Mouse (Mus musculus): ENCODE data around the gene Tppp3. TPM values are rescaled to one million over a fixed set of nuclear protein-coding genes. Genes with fewer than 3 reads are reported as not detected.

Gene Tppp3
- total RNA-seq, 2 experiments from 2014 or later = 88.4 to 89.4 TPM

GRCm38 (mm10) chr8:105468002-105468720, 3.2 kb downstream of the Tppp3 start:
- DNase-seq (ENCODE audit: low spot score in 2 of 2) = no peak

GRCm38 (mm10) chr8:105467396-105467985, 3.8 kb downstream of the Tppp3 start:
- DNase-seq (ENCODE audit: low spot score in 2 of 2) = no peak

DNA sequence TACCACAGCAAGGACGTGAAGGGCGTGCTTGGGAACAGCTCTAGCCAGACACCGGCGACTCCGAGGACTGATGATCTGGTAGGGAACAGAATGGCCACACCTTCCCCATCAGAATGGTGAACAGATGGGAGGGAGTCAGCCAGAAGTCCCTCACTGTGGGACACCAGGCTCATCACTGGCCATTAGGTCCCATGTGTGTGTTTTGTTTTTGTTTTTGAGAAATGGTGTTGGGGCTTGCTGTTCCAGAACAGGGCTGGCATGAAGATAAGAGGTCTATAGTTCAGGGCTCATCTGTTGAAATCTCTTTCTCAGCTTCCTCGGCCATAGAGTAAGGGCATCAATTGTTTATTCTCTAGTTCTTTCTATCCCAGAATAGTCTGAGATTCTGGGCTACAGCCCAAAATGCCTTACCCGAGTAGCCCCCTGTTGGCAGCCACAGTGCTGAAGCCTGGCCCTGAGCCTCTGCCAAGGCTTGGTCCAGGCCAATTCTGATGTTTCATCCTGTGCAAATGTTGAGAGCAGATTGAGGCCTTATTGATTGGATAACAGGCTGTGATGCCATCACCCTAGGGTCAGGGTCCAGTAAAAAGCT, 4.5 kb downstream of the Tppp3 start:
- DNase-seq (ENCODE audit: low spot score in 2 of 2) = no peak

GRCm38 (mm10) chr8:105466246-105466645, 5.1 kb downstream of the Tppp3 start:
- DNase-seq (ENCODE audit: low spot score in 2 of 2) = no peak

- no peak for DNase-seq (ENCODE audit: low spot score in 2 of 2)
These were observed 6.7 kb downstream of the Tppp3 start for GRCm38 (mm10) chr8:105464595-105464994.

- no peak for DNase-seq (ENCODE audit: low spot score in 2 of 2)
These were observed 10.1 kb downstream of the Tppp3 start for GRCm38 (mm10) chr8:105461085-105461803.

DNA sequence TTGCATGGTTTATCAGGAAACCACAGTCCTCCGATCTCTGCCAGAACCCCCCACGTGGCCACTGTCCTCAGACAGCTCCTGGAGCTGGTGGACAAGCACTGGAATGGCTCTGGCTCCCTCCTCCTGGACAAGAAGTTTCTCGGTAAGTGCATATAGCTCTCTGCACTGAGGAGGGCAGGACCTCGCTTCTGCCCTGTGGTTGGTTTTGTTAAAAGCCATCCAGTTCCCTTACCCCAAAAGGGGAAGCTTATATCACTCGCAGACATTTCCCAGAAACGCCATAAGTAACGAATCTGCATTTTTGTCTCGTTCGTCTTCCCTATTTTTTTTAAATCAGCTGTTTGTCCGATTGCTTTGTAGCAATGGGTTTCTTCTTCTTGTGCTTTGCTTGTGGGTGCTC, 16.1 kb downstream of the Tppp3 start:
- DNase-seq (ENCODE audit: low spot score in 2 of 2) = no peak

GRCm38 (mm10) chr8:105454088-105454487, 17.2 kb downstream of the Tppp3 start:
- no peak for DNase-seq (ENCODE audit: low spot score in 2 of 2)

- no peak for DNase-seq (ENCODE audit: low spot score in 2 of 2)
These were observed 18.0 kb downstream of the Tppp3 start for GRCm38 (mm10) chr8:105453296-105453695.

DNA sequence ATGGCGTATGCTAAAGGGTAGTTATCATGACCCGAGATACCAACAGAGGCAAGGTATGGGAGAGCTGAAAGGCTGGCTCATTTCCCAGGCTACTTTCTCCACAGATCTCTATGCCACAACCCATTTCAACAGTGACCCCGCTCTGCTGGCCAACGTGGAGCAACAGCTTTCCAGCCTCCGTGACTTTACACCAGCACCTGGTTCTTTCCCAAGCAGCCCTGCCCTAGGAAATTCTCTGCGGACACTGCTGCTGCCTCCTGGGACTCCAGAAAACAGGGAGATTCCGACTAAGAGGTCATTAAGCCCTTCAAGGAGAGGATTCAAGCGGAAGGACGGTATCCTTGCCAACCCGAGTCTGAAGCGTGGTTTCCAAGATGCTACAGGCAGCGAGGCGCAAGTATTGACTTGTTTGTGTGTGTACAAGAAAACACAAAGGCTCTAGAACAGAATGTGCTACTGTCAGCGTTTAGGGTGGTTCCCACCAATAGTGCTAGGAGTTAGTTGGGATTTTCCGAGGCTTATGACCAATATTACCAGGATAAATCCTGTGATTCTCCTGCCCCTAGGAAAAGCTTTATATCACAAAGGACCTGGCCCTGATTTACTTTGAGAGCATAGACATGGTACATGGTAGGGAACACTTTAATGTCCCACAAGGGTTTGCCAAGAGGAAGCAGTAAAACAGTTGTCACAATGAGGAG, 19.3 kb downstream of the Tppp3 start:
- no peak for DNase-seq (ENCODE audit: low spot score in 2 of 2)

DNA sequence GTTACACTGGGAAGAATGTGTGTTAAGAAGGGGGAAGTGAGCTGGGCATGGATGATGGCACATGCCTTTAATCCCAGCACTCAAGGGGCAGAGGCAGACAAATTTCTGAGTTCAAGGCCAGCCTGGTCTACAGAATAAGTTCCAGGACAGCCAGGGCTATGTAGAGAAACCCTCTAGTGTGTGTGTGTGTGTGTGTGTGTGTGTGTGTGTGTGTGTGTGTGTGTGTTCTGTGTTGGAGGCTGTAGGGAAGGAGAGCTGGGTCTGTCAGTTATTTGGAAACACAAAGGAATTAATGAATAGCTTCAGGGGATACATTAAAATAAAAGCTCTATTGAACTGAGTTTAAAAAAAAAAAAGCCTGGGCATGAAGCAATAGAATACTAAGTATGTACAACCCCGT, 20.3 kb downstream of the Tppp3 start:
- no peak for DNase-seq (ENCODE audit: low spot score in 2 of 2)

DNA sequence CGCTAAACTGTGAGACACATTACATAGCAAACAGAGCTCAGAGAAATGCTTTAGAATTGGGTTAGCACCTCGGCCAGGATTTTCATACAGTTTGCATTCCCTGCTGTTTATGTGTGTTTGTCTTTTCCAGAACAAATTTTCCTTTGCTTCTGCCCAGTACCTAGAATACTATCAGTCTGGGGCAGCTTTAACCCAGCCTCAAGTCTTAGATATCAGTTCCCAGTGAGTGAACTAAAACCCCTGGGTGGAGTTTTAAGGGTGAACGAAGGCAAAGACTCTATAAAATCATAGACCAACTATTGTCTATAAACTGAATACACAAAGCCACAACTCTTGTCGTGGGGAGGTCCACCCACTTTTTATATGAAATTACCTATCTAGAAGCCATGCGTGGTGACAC, 22.7 kb downstream of the Tppp3 start:
- no peak for DNase-seq (ENCODE audit: low spot score in 2 of 2)

- no peak for DNase-seq (ENCODE audit: low spot score in 2 of 2)
These were observed 23.1 kb downstream of the Tppp3 start for GRCm38 (mm10) chr8:105448188-105448587.

DNA sequence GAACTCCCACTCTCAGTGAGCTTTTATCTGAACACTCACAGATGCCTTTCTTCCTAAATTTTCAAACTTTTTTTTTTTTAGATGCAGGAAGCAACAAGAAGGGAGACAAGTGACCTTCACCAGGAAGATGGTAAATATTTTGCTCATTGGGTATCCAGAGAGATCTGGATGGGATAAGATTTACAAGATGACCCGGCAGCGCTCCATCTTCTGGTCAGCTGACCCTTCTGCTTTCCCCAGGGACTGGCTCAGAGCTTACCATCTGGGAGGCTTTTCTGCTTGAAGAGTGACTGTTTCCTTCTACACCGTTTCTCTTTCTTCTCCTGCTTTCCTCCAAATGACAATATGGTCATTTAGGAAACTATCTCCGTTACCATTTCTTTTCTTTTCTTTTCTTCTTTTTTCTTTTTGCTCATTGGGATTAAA, 25.2 kb downstream of the Tppp3 start:
- DNase-seq (ENCODE audit: low spot score in 2 of 2) = no peak

- DNase-seq (ENCODE audit: low spot score in 2 of 2) = no peak
These were observed 25.8 kb downstream of the Tppp3 start for GRCm38 (mm10) chr8:105445296-105446126.

DNA sequence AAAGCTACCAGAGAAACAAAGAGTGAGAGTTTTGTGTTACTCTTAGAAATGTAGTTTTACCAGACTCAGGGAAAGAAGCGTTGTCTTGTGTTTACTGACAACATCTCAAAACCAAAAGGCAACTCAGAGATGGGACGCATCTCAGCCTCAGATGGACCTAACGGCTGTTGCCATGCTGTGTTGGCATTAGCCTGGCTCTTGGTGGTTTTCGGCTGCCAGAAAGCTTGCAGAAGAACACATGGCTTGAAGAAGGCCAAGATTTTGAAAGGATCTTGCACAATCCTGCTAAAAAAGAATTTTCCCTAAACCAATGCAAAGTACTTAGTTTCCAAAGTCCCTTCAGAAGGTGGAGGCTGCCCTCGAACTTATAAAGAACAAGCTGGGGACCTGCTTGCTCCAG, 28.7 kb downstream of the Tppp3 start:
- no peak for DNase-seq (ENCODE audit: low spot score in 2 of 2)

GRCm38 (mm10) chr8:105441433-105441832, 29.9 kb downstream of the Tppp3 start:
- no peak for DNase-seq (ENCODE audit: low spot score in 2 of 2)

GRCm38 (mm10) chr8:105438865-105439264, 32.5 kb downstream of the Tppp3 start:
- no peak for DNase-seq (ENCODE audit: low spot score in 2 of 2)

DNA sequence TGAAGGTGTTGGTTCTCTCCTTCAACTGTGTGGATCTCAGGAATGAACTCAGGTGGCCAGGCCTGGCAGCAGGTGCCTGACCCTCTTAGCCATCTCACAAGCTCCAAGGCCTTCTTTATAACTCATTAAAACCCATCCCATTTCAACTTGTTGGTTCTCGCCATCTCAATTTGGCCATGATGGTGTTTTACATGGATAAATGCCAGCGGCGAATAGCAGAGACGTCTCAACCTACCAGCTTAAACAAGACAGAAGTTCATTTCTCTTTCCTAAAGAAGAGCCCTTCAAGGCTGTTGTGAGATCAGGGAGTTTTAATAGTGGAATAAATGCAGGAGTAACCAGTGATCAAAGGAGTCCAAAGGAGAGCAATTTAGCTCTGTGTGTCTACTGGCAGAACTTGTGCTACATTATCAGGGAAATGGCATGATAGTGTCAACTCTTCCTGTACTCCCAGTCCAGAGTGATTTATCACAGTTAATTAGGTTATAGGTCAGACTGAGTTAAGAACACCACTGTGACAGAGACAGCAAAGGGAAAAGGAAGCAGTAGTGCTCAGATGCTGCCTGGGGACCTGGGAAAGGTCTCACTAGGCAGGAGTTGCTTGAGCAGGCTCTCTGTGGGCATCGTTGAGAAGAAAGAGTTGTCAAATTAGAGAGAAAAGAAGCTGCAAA, 34.1 kb downstream of the Tppp3 start:
- no peak for DNase-seq (ENCODE audit: low spot score in 2 of 2)

- DNase-seq (ENCODE audit: low spot score in 2 of 2) = no peak
These were observed 35.1 kb downstream of the Tppp3 start for GRCm38 (mm10) chr8:105436218-105436617.
